In the genomic region with DNA sequence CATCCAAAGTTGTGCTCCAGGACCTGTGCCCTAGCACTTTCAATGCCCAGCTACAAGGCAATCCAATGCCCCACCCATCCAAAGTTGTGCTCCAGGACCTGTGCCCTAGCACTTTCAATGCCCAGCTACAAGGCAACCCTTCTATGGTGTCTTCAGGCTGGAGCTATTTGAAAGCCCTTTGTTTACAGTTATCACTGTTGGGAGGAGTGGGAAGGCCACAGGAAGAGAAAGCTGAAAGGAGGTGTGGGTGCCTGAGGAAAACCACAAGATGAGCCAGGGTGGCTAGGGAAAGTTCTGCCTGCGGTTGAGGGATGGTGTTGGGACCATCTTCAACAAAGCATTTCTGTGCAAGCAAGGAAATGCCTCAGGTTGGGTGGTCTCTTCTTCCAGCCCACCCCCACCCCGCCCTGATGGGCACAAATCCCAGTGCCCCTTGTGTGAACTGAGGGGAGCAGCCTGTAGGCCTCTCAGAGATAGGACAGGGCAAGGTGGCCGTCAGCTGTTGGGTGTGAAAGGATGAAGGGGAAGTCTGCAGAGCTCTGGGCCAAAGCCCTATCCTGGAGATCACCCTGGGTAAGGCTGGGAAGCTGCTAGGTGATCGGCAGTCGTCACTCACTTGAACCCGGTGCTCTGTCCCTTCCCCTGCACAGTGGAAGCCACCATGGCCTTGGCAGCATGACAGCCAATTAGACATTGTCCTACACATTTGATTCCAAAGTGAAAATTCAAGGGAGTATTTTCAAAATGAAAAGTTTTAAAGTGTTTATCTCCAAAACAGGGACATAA, we compare ENCODE assay signal across 8 mouse cellular contexts. TPM values are rescaled to one million over a fixed set of nuclear protein-coding genes. Genes with fewer than 3 reads are reported as not detected.
DNase-seq lines count a peak whose midpoint lies in the region; ATAC-seq and TF ChIP-seq lines count a peak whose summit lies in the region.

No protein-coding gene starts in this region.

- WGBS in liver, embryonic 12.5 days (ENCODE audit: insufficient replicate concordance) = 50% methylated on average over 6 of the region's 6 CpGs
- 74% methylated on average over 6 of the region's 6 CpGs for WGBS in liver, postnatal 0 days (ENCODE audit: insufficient replicate concordance)
- 88% methylated on average over 6 of the region's 6 CpGs for WGBS in embryonic facial prominence, embryonic 13.5 days
- WGBS in intestine, embryonic 16.5 days = 86% methylated on average over 6 of the region's 6 CpGs
- 86% methylated on average over 6 of the region's 6 CpGs for WGBS in neural tube, embryonic 15.5 days

- H3K4me2 ChIP-seq in liver, embryonic 12.5 days = peak overlapping the region; percentile 94
- no peak overlapping the region; the same call in 1 of the 2 replicates for H3K4me2 ChIP-seq in liver, postnatal 0 days (ENCODE audit: low read depth, low read length)
- peak overlapping the region; percentile 82 for H3K4me2 ChIP-seq in embryonic facial prominence, embryonic 13.5 days
- H3K4me2 ChIP-seq in intestine, embryonic 16.5 days (ENCODE audit: low read depth, low read length) = peak overlapping the region; percentile 82; the same call in 1 of the 2 replicates
- H3K4me2 ChIP-seq in neural tube, embryonic 15.5 days = peak overlapping the region; percentile 77

- H3K9ac ChIP-seq in liver, embryonic 12.5 days = 0 out of 2 replicates have a peak overlapping the region, but pooled peaks have one; percentile 71
- H3K9ac ChIP-seq in liver, postnatal 0 days (replicated peaks) = no peak overlapping the region
- H3K9ac ChIP-seq in embryonic facial prominence, embryonic 13.5 days = 0 out of 2 replicates have a peak overlapping the region, but pooled peaks have one; percentile 79
- peak overlapping the region; percentile 81; the same call in 1 of the 2 replicates for H3K9ac ChIP-seq in intestine, embryonic 16.5 days (ENCODE audit: low read depth, low read length)
- peak overlapping the region; percentile 73; the same call in 1 of the 2 replicates for H3K9ac ChIP-seq in neural tube, embryonic 15.5 days (replicated peaks)

- H3K9me3 ChIP-seq in liver, embryonic 12.5 days (replicated peaks) = no peaks in the 10 kb centered on the region
- H3K9me3 ChIP-seq in liver, postnatal 0 days (ENCODE audit: low read length) = no peaks in the 10 kb centered on the region
- H3K9me3 ChIP-seq in embryonic facial prominence, embryonic 13.5 days = no peaks in the 10 kb centered on the region
- no peaks in the 10 kb centered on the region for H3K9me3 ChIP-seq in intestine, embryonic 16.5 days (ENCODE audit: control insufficient read depth, low read length)
- H3K9me3 ChIP-seq in neural tube, embryonic 15.5 days (replicated peaks) = no peaks in the 10 kb centered on the region

- DNase-seq in liver, postnatal 0 days = no peak
- no peak for DNase-seq in left cerebral cortex, adult 9 months (ENCODE audit: low spot score in 2 of 2)
- DNase-seq in urinary bladder, postnatal 14 days (ENCODE audit: low spot score) = no peak

- TF ChIP-seq CTCF in liver, postnatal 0 days (IDR thresholded peaks at IDR 0.05; ENCODE audit: low read depth) = no peak

- TF ChIP-seq EP300 in liver, postnatal 0 days (IDR thresholded peaks at IDR 0.05; ENCODE audit: low read depth) = no peak

- no peak overlapping the region for H3K27ac ChIP-seq in liver, embryonic 12.5 days
- no peak overlapping the region for H3K27ac ChIP-seq in liver, postnatal 0 days (ENCODE audit: low read depth)
- H3K27ac ChIP-seq in embryonic facial prominence, embryonic 13.5 days = no peak overlapping the region
- no peak overlapping the region for H3K27ac ChIP-seq in intestine, embryonic 16.5 days (ENCODE audit: low read length)
- 0 out of 2 replicates have a peak overlapping the region, but pooled peaks have one; percentile 80 for H3K27ac ChIP-seq in neural tube, embryonic 15.5 days (replicated peaks)

- H3K27me3 ChIP-seq in liver, embryonic 12.5 days (replicated peaks) = peaks cover 28% of the 10 kb centered on the region
- H3K27me3 ChIP-seq in liver, postnatal 0 days (ENCODE audit: insufficient read depth, low read length) = no peaks in the 10 kb centered on the region
- H3K27me3 ChIP-seq in embryonic facial prominence, embryonic 13.5 days = no peaks in the 10 kb centered on the region
- H3K27me3 ChIP-seq in intestine, embryonic 16.5 days (replicated peaks; ENCODE audit: control insufficient read depth, insufficient read depth, low read length) = no peaks in the 10 kb centered on the region
- no peaks in the 10 kb centered on the region for H3K27me3 ChIP-seq in neural tube, embryonic 15.5 days (replicated peaks)

- no peaks in the 10 kb centered on the region for H3K36me3 ChIP-seq in liver, embryonic 12.5 days
- no peaks in the 10 kb centered on the region for H3K36me3 ChIP-seq in liver, postnatal 0 days (replicated peaks; ENCODE audit: insufficient read depth, low read length)
- H3K36me3 ChIP-seq in embryonic facial prominence, embryonic 13.5 days = no peaks in the 10 kb centered on the region
- no peaks in the 10 kb centered on the region for H3K36me3 ChIP-seq in intestine, embryonic 16.5 days (ENCODE audit: control insufficient read depth, insufficient read depth, low read length)
- no peaks in the 10 kb centered on the region for H3K36me3 ChIP-seq in neural tube, embryonic 15.5 days

- peak overlapping the region; percentile 71 for H3K4me3 ChIP-seq in liver, embryonic 12.5 days
- no peak overlapping the region; the same call in 1 of the 2 replicates for H3K4me3 ChIP-seq in liver, postnatal 0 days (ENCODE audit: low read depth, low read length)
- peak overlapping the region; percentile 78; the same call in 1 of the 2 replicates for H3K4me3 ChIP-seq in embryonic facial prominence, embryonic 13.5 days
- no peak overlapping the region for H3K4me3 ChIP-seq in intestine, embryonic 16.5 days (ENCODE audit: low read length)
- peak overlapping the region; percentile 83 for H3K4me3 ChIP-seq in neural tube, embryonic 15.5 days (replicated peaks)

- peaks cover 31% of the 10 kb centered on the region for H3K4me1 ChIP-seq in liver, embryonic 12.5 days
- peaks cover 15% of the 10 kb centered on the region for H3K4me1 ChIP-seq in liver, postnatal 0 days (ENCODE audit: insufficient read depth)
- peaks cover 28% of the 10 kb centered on the region for H3K4me1 ChIP-seq in embryonic facial prominence, embryonic 13.5 days
- peaks cover 15% of the 10 kb centered on the region for H3K4me1 ChIP-seq in intestine, embryonic 16.5 days (ENCODE audit: control insufficient read depth, insufficient read depth, low read length)
- H3K4me1 ChIP-seq in neural tube, embryonic 15.5 days = peaks cover 35% of the 10 kb centered on the region

- ATAC-seq in liver, embryonic 12.5 days = no peak
- ATAC-seq in liver, postnatal 0 days = no peak
- no peak for ATAC-seq in embryonic facial prominence, embryonic 13.5 days (ENCODE audit: insufficient number of reproducible peaks, insufficient read depth, low FRiP score, low TSS enrichment, low read depth)
- no peak for ATAC-seq in intestine, embryonic 16.5 days
- no peak for ATAC-seq in neural tube, embryonic 15.5 days (ENCODE audit: low FRiP score)
- no peak for ATAC-seq in frontal cortex, adult (ENCODE audit: low TSS enrichment)

RNA-seq across cellular contexts. Expression of gene Kctd21, which starts 1.2 kb away (rescaled TPM):
- 0.92 and 1.1 TPM in 2 replicates for polyA plus RNA-seq in liver, embryonic 12.5 days (2016; fragmentation: Nextera tagmentation; extraction: Ambion mirVana)
- polyA plus RNA-seq in liver, postnatal 0 days (2015; fragmentation: Nextera tagmentation; extraction: Ambion mirVana) = 1.1 and 1.2 TPM in 2 replicates
- polyA plus RNA-seq in embryonic facial prominence, embryonic 13.5 days (2015; fragmentation: Nextera tagmentation; extraction: Ambion mirVana) = 3.8 and 4.7 TPM in 2 replicates
- polyA plus RNA-seq in intestine, embryonic 16.5 days (2015; fragmentation: Nextera tagmentation; extraction: Ambion mirVana) = 4.1 and 4.4 TPM in 2 replicates
- 6.4 and 6.8 TPM in 2 replicates for polyA plus RNA-seq in neural tube, embryonic 15.5 days (2015; fragmentation: Nextera tagmentation; extraction: Ambion mirVana)

RNA-seq across cellular contexts. Expression of gene Usp35, which starts 1.5 kb away (rescaled TPM):
- polyA plus RNA-seq in liver, embryonic 12.5 days (2016; fragmentation: Nextera tagmentation; extraction: Ambion mirVana) = 0.41 and 0.49 TPM in 2 replicates
- 0.14 and 0.18 TPM in 2 replicates for polyA plus RNA-seq in liver, postnatal 0 days (2015; fragmentation: Nextera tagmentation; extraction: Ambion mirVana)
- polyA plus RNA-seq in embryonic facial prominence, embryonic 13.5 days (2015; fragmentation: Nextera tagmentation; extraction: Ambion mirVana) = 1.7 and 2.3 TPM in 2 replicates
- 0.54 and 0.60 TPM in 2 replicates for polyA plus RNA-seq in intestine, embryonic 16.5 days (2015; fragmentation: Nextera tagmentation; extraction: Ambion mirVana)
- polyA plus RNA-seq in neural tube, embryonic 15.5 days (2015; fragmentation: Nextera tagmentation; extraction: Ambion mirVana) = 3.6 and 4.5 TPM in 2 replicates

RNA-seq across cellular contexts. Expression of gene Alg8, which starts 38.1 kb away (rescaled TPM):
- polyA plus RNA-seq in liver, embryonic 12.5 days (2016; fragmentation: Nextera tagmentation; extraction: Ambion mirVana) = 48.7 and 50.5 TPM in 2 replicates
- 14.5 and 16.2 TPM in 2 replicates for polyA plus RNA-seq in liver, postnatal 0 days (2015; fragmentation: Nextera tagmentation; extraction: Ambion mirVana)
- 35.2 and 36.1 TPM in 2 replicates for polyA plus RNA-seq in embryonic facial prominence, embryonic 13.5 days (2015; fragmentation: Nextera tagmentation; extraction: Ambion mirVana)
- polyA plus RNA-seq in intestine, embryonic 16.5 days (2015; fragmentation: Nextera tagmentation; extraction: Ambion mirVana) = 51.3 and 55.7 TPM in 2 replicates
- polyA plus RNA-seq in neural tube, embryonic 15.5 days (2015; fragmentation: Nextera tagmentation; extraction: Ambion mirVana) = 12.8 and 19.4 TPM in 2 replicates

Comparison
In these comparisons a context has a peak if more than half of its experiments do, and no peak if none do; other contexts are left out.
1. H3K4me3 ChIP-seq: peak in liver, embryonic 12.5 days (single experiment), embryonic facial prominence, embryonic 13.5 days (single experiment) and neural tube, embryonic 15.5 days (single experiment); none in liver, postnatal 0 days (single experiment) and intestine, embryonic 16.5 days (single experiment).